Mouse (Mus musculus): ENCODE data around the gene Tubb1. TPM values are rescaled to one million over a fixed set of nuclear protein-coding genes. Genes with fewer than 3 reads are reported as not detected.

Tubb1 gene
- polyA plus RNA-seq, 1 experiment from 2014 or later, result 6.6 TPM

- Histone ChIP-seq H3K9me3 (replicated peaks; ENCODE audit: control insufficient read depth, low read length) (no peaks in the 10 kb centered on the region), H3K4me3 (ENCODE audit: low read depth, low read length) (no peak overlapping the region), H3K27me3 (ENCODE audit: control insufficient read depth, insufficient read depth, low read length) (no peaks in the 10 kb centered on the region), H3K36me3 (replicated peaks; ENCODE audit: control insufficient read depth, insufficient read depth, low read depth, low read length) (no peaks in the 10 kb centered on the region), H3K4me2 (ENCODE audit: low read depth, low read length) (no peak overlapping the region), H3K27ac (replicated peaks; ENCODE audit: low read depth, low read length) (no peak overlapping the region), H3K4me1 (ENCODE audit: control insufficient read depth, insufficient read depth, low read length) (no peaks in the 10 kb centered on the region), H3K9ac (replicated peaks; ENCODE audit: low read length) (no peak overlapping the region)
- 81% methylated on average over 5 of the region's 5 CpGs for WGBS
- DNase-seq (ENCODE audit: low spot score) (no peak), ATAC-seq (replicated peaks; ENCODE audit: insufficient number of reproducible peaks, low FRiP score, low TSS enrichment, low read depth) (no peak)
Measured at GRCm38 (mm10) chr2:174487005-174487404, 36.5 kb downstream of the Tubb1 start.

GRCm38 (mm10) chr2:174492858-174493257 is 42.4 kb downstream of the Tubb1 start:
- no peak overlapping the region for H3K9ac ChIP-seq (replicated peaks; ENCODE audit: low read length)
- H3K36me3 ChIP-seq (replicated peaks; ENCODE audit: control insufficient read depth, insufficient read depth, low read depth, low read length), result no peaks in the 10 kb centered on the region
- H3K4me2 ChIP-seq (ENCODE audit: low read depth, low read length), result no peak overlapping the region
- H3K9me3 ChIP-seq (replicated peaks; ENCODE audit: control insufficient read depth, low read length), result no peaks in the 10 kb centered on the region
- ATAC-seq (replicated peaks; ENCODE audit: insufficient number of reproducible peaks, low FRiP score, low TSS enrichment, low read depth), result no peak
- no peaks in the 10 kb centered on the region for H3K4me1 ChIP-seq (ENCODE audit: control insufficient read depth, insufficient read depth, low read length)
- WGBS, result 76% methylated on average over 2 of the region's 2 CpGs
- H3K27me3 ChIP-seq (ENCODE audit: control insufficient read depth, insufficient read depth, low read length), result no peaks in the 10 kb centered on the region
- DNase-seq (ENCODE audit: low spot score), result no peak
- no peak overlapping the region for H3K27ac ChIP-seq (replicated peaks; ENCODE audit: low read depth, low read length)
- no peak overlapping the region for H3K4me3 ChIP-seq (ENCODE audit: low read depth, low read length)

GRCm38 (mm10) chr2:174500814-174501503 is 50.5 kb downstream of the Tubb1 start:
- no peak overlapping the region for H3K4me2 ChIP-seq (ENCODE audit: low read depth, low read length)
- H3K27ac ChIP-seq (replicated peaks; ENCODE audit: low read depth, low read length), result no peak overlapping the region
- H3K4me1 ChIP-seq (ENCODE audit: control insufficient read depth, insufficient read depth, low read length), result no peaks in the 10 kb centered on the region
- no peak overlapping the region for H3K4me3 ChIP-seq (ENCODE audit: low read depth, low read length)
- ATAC-seq (replicated peaks; ENCODE audit: insufficient number of reproducible peaks, low FRiP score, low TSS enrichment, low read depth), result no peak; the same call in 1 of the 2 replicates
- DNase-seq (ENCODE audit: low spot score), result no peak
- 78% methylated on average over 14 of the region's 14 CpGs for WGBS
- H3K9ac ChIP-seq (replicated peaks; ENCODE audit: low read length), result no peak overlapping the region
- no peaks in the 10 kb centered on the region for H3K27me3 ChIP-seq (ENCODE audit: control insufficient read depth, insufficient read depth, low read length)
- no peaks in the 10 kb centered on the region for H3K36me3 ChIP-seq (replicated peaks; ENCODE audit: control insufficient read depth, insufficient read depth, low read depth, low read length)
- no peaks in the 10 kb centered on the region for H3K9me3 ChIP-seq (replicated peaks; ENCODE audit: control insufficient read depth, low read length)

GRCm38 (mm10) chr2:174501517-174501916 is 51.0 kb downstream of the Tubb1 start:
- ATAC-seq (replicated peaks; ENCODE audit: insufficient number of reproducible peaks, low FRiP score, low TSS enrichment, low read depth), result no peak

GRCm38 (mm10) chr2:174502321-174502720 is 51.8 kb downstream of the Tubb1 start:
- no peaks in the 10 kb centered on the region for H3K27me3 ChIP-seq (ENCODE audit: control insufficient read depth, insufficient read depth, low read length)
- H3K4me1 ChIP-seq (ENCODE audit: control insufficient read depth, insufficient read depth, low read length), result no peaks in the 10 kb centered on the region
- ATAC-seq (replicated peaks; ENCODE audit: insufficient number of reproducible peaks, low FRiP score, low TSS enrichment, low read depth) (no peak), DNase-seq (ENCODE audit: low spot score) (no peak)
- 39% methylated on average over 5 of the region's 5 CpGs for WGBS
- no peak overlapping the region for H3K4me3 ChIP-seq (ENCODE audit: low read depth, low read length)
- no peak overlapping the region for H3K9ac ChIP-seq (replicated peaks; ENCODE audit: low read length)
- H3K27ac ChIP-seq (replicated peaks; ENCODE audit: low read depth, low read length), result no peak overlapping the region
- no peaks in the 10 kb centered on the region for H3K36me3 ChIP-seq (replicated peaks; ENCODE audit: control insufficient read depth, insufficient read depth, low read depth, low read length)
- no peaks in the 10 kb centered on the region for H3K9me3 ChIP-seq (replicated peaks; ENCODE audit: control insufficient read depth, low read length)
- H3K4me2 ChIP-seq (ENCODE audit: low read depth, low read length), result no peak overlapping the region

More at GRCm38 (mm10) chr2:174501517-174501916, 51.0 kb downstream of the Tubb1 start:
- Histone ChIP-seq H3K27me3 (ENCODE audit: control insufficient read depth, insufficient read depth, low read length) (no peaks in the 10 kb centered on the region), H3K27ac (replicated peaks; ENCODE audit: low read depth, low read length) (no peak overlapping the region), H3K9ac (replicated peaks; ENCODE audit: low read length) (no peak overlapping the region), H3K36me3 (replicated peaks; ENCODE audit: control insufficient read depth, insufficient read depth, low read depth, low read length) (no peaks in the 10 kb centered on the region), H3K9me3 (replicated peaks; ENCODE audit: control insufficient read depth, low read length) (no peaks in the 10 kb centered on the region), H3K4me2 (ENCODE audit: low read depth, low read length) (no peak overlapping the region), H3K4me1 (ENCODE audit: control insufficient read depth, insufficient read depth, low read length) (no peaks in the 10 kb centered on the region), H3K4me3 (ENCODE audit: low read depth, low read length) (no peak overlapping the region)
- 86% methylated on average over 8 of the region's 8 CpGs for WGBS
- DNase-seq (ENCODE audit: low spot score), result no peak

GRCm38 (mm10) chr2:174502831-174503460 is 52.5 kb downstream of the Tubb1 start:
- DNase-seq (ENCODE audit: low spot score) (no peak), ATAC-seq (replicated peaks; ENCODE audit: insufficient number of reproducible peaks, low FRiP score, low TSS enrichment, low read depth) (no peak)
- H3K36me3 ChIP-seq (replicated peaks; ENCODE audit: control insufficient read depth, insufficient read depth, low read depth, low read length), result no peaks in the 10 kb centered on the region
- H3K27me3 ChIP-seq (ENCODE audit: control insufficient read depth, insufficient read depth, low read length), result no peaks in the 10 kb centered on the region
- H3K4me2 ChIP-seq (ENCODE audit: low read depth, low read length), result no peak overlapping the region
- H3K27ac ChIP-seq (replicated peaks; ENCODE audit: low read depth, low read length), result no peak overlapping the region
- no peaks in the 10 kb centered on the region for H3K9me3 ChIP-seq (replicated peaks; ENCODE audit: control insufficient read depth, low read length)
- 83% methylated on average over 25 of the region's 25 CpGs for WGBS
- H3K4me1 ChIP-seq (ENCODE audit: control insufficient read depth, insufficient read depth, low read length), result no peaks in the 10 kb centered on the region
- no peak overlapping the region for H3K9ac ChIP-seq (replicated peaks; ENCODE audit: low read length)
- no peak overlapping the region for H3K4me3 ChIP-seq (ENCODE audit: low read depth, low read length)

Other genes starting within 250 kb of the Tubb1 start
- gene Gnas, start 166.4 kb upstream of the Tubb1 start, polyA plus RNA-seq (2014; fragmentation: Nextera tagmentation; extraction: Ambion mirVana), result 1,377 and 1,397 TPM in 2 replicates
- gene Gm20721, start 104.0 kb upstream of the Tubb1 start, polyA plus RNA-seq (2014; fragmentation: Nextera tagmentation; extraction: Ambion mirVana), result 17.5 and 23.1 TPM in 2 replicates
- gene Nelfcd, start 34.9 kb upstream of the Tubb1 start, polyA plus RNA-seq (2014; fragmentation: Nextera tagmentation; extraction: Ambion mirVana), result 184 and 204 TPM in 2 replicates
- 86.5 and 106 TPM in 2 replicates for gene Ctsz, start 11.7 kb upstream of the Tubb1 start, polyA plus RNA-seq (2014; fragmentation: Nextera tagmentation; extraction: Ambion mirVana)
- 686 and 711 TPM in 2 replicates for gene Atp5e, start 13.4 kb downstream of the Tubb1 start, polyA plus RNA-seq (2014; fragmentation: Nextera tagmentation; extraction: Ambion mirVana)
- 131 and 134 TPM in 2 replicates for gene Prelid3b, start 22.4 kb downstream of the Tubb1 start, polyA plus RNA-seq (2014; fragmentation: Nextera tagmentation; extraction: Ambion mirVana)
- 0.08 TPM in 1 of 2 replicates, not detected in the other for gene Zfp831, start 192.8 kb downstream of the Tubb1 start, polyA plus RNA-seq (2014; fragmentation: Nextera tagmentation; extraction: Ambion mirVana)

Measured in embryonic facial prominence, embryonic 11.5 days (tissue).